Mouse (Mus musculus) small intestine, adult 2 months (tissue): Measurements from ENCODE around the gene Lpar2. TPM values are rescaled to one million over a fixed set of nuclear protein-coding genes. Genes with fewer than 3 reads are reported as not detected.

Source experiments
- H3K27ac ChIP-seq: fragments of 200-500 bp; 2 replicates; pipeline ENCODE4 v1.5.1; 2012; ENCODE audit warnings: low read depth, low read length, control low read depth, inconsistent platforms; ENCODE audit not compliant: insufficient read depth
- H3K27me3 ChIP-seq: fragments of 200-500 bp; 2 replicates; pipeline ENCODE4 v1.6.1; 2012; ENCODE audit warnings: mild to moderate bottlenecking, moderate library complexity, low read length, inconsistent platforms; ENCODE audit not compliant: control insufficient read depth, insufficient read depth
- H3K36me3 ChIP-seq: fragments of 200-500 bp; 2 replicates; pipeline ENCODE4 v1.6.1; 2012; ENCODE audit warnings: mild to moderate bottlenecking, low read length, control low read depth, inconsistent platforms; ENCODE audit not compliant: control insufficient read depth, insufficient read depth
- H3K4me1 ChIP-seq: fragments of 200-500 bp; 2 replicates; pipeline ENCODE4 v1.6.1; 2012; ENCODE audit warnings: low read length, inconsistent platforms, mixed read lengths; ENCODE audit not compliant: control insufficient read depth, insufficient read depth, insufficient read length
- H3K4me3 ChIP-seq: fragments of 200-500 bp; 2 replicates; pipeline ENCODE4 v1.5.1; 2012; ENCODE audit warnings: low read depth, mild to moderate bottlenecking, control low read depth, inconsistent platforms, low read length, moderate library complexity
- CTCF ChIP-seq: fragments of 200-500 bp; IDR thresholded peaks from 2 replicates; pipeline ENCODE4 v1.5.1; 2012; ENCODE audit warnings: low read depth, mild to moderate bottlenecking, control low read depth, inconsistent platforms, low read length, moderate library complexity, mixed read lengths; ENCODE audit not compliant: insufficient replicate concordance, insufficient read length; ENCODE audit errors: extremely low read depth
- POLR2A ChIP-seq: fragments of 200-500 bp; IDR thresholded peaks from 2 replicates; pipeline ENCODE4 v1.6.1; 2012; ENCODE audit warnings: low read depth, mild to moderate bottlenecking, control low read depth, inconsistent platforms, low read length, moderate library complexity
- WGBS: fragments of 180-500 bp; shearing (Covaris S2); methylation state at CpG from one replicate; pipeline ENCODE4 v1.1.7; 2018; 5-methylcytosine and 5-hydroxymethylcytosine counted together
- polyA plus RNA-seq: library from polyadenylated mRNA; depleted of rRNA; stranded (reverse); fragments of >200 nt; gene quantifications from 2 replicates; pipeline ENCODE4 v1.2.3, GENCODE M21; 2012

Lpar2 gene
- polyA plus RNA-seq, 1 experiment, result 2.2 TPM

DNA sequence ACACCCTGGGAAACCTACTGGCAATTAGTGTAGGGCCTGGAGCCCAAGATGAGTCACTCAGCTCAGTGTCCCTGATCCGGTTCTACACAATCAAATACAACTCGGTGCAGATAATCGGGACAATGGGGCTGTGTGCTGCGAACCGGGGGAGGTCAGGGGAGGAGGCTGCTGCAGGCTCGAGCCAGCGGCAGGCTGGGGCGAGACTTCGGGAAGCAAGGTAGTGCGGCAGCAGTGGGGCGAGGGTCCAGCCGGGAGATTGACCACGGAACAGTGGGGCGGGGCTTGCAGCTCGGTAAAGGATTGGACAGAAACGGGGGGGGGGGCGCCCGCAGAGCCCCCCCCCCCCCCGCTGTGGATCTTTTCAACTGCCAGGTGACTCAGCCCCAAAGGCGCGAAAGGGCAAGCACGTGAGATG, 251 bp upstream of the Lpar2 start:
- WGBS, result under 1% methylated on average over 16 of the region's 22 CpGs
- peaks cover 11% of the 10 kb centered on the region for H3K36me3 ChIP-seq
- no peaks in the 10 kb centered on the region for H3K27me3 ChIP-seq
- peaks cover 26% of the 10 kb centered on the region for H3K4me1 ChIP-seq
- TF ChIP-seq POLR2A, result no peak
- TF ChIP-seq CTCF, result no peak
- no peak overlapping the region for H3K27ac ChIP-seq
- H3K4me3 ChIP-seq, result peak overlapping the region; percentile 73

DNA sequence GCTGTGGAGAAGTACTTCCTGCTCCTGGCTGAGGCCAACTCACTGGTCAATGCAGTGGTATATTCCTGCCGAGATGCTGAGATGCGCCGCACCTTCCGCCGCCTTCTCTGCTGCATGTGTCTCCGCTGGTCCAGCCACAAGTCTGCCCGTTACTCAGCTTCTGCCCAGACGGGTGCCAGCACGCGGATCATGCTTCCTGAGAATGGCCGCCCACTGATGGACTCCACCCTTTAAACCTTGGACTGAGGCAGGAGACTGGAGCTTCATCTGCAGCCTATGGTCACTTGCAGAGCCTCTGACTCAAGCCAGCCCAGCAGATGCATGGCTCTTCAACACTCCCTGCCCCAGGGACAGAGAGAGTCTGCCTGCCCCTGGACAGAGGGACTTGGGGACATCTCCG, 4.1 kb downstream of the Lpar2 start:
- H3K4me1 ChIP-seq, result peaks cover 15% of the 10 kb centered on the region
- no peak for TF ChIP-seq POLR2A
- TF ChIP-seq CTCF, result no peak
- no peak overlapping the region for H3K4me3 ChIP-seq
- no peaks in the 10 kb centered on the region for H3K27me3 ChIP-seq
- no peaks in the 10 kb centered on the region for H3K36me3 ChIP-seq
- 82% methylated on average over 12 of the region's 12 CpGs for WGBS
- H3K27ac ChIP-seq, result no peak overlapping the region

DNA sequence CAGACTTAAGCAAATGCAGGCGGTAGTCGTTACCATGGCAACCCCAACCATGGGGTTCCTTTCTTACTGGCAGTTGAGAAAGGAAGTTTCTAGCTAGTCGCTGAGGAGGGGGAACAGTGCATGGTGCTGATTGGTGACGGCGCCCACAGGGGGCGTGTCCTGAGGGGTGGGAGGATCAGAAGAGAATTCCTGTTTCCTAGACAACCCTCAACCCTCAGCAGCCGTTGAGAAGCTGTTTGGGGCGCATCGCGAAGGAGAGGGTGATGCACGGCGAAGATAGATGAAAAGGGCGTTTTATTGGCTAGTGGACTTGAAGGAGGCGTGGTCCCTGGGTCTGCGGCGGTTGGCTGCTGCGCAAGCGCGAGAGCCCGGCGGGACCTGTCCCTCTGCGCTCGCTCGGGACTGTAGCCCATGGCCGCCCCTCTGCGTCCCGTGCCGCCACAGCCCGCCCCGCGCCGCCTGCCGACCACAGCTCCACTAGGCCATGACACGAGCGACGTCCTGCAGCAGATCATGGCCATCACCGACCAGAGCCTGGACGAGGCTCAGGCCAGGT, 10.1 kb downstream of the Lpar2 start, which contains the start of gene Pbx4:
Pbx4 (plus strand) TSS at position 194 of the 556 bp plus-strand sequence.
- WGBS, result under 1% methylated on average over 38 of the region's 38 CpGs
- Histone ChIP-seq H3K27ac (no peak within 1 kb of the TSS), H3K4me1 (0 out of 2 replicates have a peak, but pooled peaks cover 3% of the 10 kb centered on the region), H3K27me3 (no peaks in the 10 kb centered on the region), H3K36me3 (no peaks in the 10 kb centered on the region), H3K4me3 (peak within 1 kb of the TSS; percentile 72)
- no peak for TF ChIP-seq CTCF
- TF ChIP-seq POLR2A, result no peak

DNA sequence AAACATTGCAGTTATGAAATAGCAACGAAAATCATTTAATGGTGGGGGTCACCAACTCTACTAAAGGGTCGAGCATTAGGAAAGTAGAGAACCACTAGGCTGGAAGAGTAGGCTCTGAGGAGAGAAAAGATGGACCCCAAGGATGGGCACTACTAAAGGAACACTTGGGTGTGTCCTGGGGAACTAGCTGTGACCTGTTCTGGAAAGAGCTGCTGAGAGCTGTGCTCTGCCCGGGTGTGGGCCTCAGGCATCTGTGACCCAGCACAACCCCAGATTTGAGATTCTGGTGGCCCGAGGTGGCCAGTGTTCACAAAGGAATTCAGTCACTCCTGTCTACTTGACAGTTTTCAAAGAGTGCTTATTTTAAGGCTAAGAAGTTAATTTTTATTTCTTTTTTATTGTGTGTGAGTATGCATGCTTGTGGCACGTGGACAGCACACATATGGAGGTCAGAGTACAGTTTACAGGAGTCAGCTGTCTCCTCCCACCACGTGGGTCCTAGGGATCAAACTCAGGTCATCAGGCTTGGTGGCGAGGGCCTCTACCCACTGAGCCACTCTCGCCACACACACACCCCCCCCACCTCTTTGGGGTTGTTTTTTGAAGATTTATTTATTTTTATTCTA, 14.9 kb downstream of the Lpar2 start:
- H3K4me3 ChIP-seq, result no peak overlapping the region
- WGBS, result 48% methylated on average over 8 of the region's 8 CpGs
- TF ChIP-seq POLR2A, result no peak
- no peak for TF ChIP-seq CTCF

DNA sequence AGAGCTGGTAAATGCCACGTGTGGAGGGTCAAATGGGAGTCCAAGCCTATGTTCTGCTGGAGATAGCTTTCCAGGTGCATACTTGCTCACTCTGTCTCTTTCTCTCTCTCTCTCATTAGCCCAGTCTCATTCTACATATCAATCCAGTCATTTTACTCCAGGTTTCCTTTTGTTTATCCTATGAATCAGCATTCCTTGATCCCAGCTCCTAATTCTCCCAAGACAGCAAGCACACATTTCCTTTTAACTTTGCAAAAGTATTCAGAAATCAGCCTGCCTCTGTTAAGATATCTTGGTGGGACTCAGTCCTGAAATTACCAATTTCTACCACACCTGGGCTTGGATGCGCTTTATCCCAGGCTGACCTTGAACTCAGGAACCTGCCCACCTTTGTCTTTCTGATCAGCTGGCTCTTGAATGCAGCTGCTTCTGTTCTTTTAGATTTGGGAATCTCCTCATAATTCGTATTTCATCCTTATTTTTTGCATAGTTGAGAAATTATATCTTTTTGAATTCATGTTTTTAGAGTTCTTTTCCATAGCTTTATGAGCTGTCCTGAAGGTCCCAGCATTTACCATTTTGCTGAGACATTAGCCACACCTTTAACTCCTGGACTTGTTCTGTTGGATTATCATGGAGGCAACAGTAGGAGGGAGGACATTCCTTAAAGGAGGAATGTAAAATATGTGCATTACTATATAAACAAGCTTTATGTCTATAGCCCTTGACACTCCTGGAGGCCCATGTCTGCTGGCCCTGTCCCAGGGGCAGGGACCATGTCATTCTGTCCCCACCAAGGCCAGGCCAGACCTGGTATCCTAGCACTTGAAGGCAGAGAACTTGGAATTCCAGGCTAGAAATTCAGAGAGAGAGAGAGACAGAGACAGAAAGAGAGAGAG, 25.2 kb downstream of the Lpar2 start:
- Histone ChIP-seq H3K4me1 (peaks cover 5% of the 10 kb centered on the region; the same call in 1 of the 2 replicates), H3K36me3 (no peaks in the 10 kb centered on the region), H3K27me3 (no peaks in the 10 kb centered on the region), H3K4me3 (no peak overlapping the region), H3K27ac (no peak overlapping the region)
- TF ChIP-seq CTCF, result no peak
- no peak for TF ChIP-seq POLR2A
- 76% methylated on average over 3 of the region's 3 CpGs for WGBS

More for the DNA sequence above, 14.9 kb downstream of the Lpar2 start:
- Histone ChIP-seq H3K36me3 (no peaks in the 10 kb centered on the region), H3K4me1 (0 out of 2 replicates have a peak, but pooled peaks cover 3% of the 10 kb centered on the region), H3K27ac (no peak overlapping the region), H3K27me3 (no peaks in the 10 kb centered on the region)

DNA sequence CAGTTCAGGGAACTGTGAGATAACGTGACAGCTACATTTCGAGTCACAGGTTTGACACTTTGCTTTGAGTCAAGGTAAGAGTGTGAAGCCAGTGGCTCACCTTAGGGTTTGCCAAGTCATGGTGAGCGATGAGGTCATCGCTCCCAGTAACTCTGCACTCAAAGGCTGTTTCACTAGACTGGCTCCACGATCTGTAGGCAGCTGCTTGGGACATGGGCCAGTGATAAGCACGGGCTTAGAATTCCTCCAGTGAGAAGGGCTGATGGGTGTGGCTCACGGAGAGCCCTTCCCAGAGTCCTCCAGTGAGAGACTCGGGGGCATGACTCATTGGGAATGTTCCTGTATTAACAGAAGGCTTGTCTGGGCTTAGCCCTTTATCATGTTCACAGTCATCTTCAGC, 26.7 kb downstream of the Lpar2 start:
- WGBS, result 28% methylated on average over 8 of the region's 8 CpGs
- peaks cover 5% of the 10 kb centered on the region; the same call in 1 of the 2 replicates for H3K4me1 ChIP-seq
- no peaks in the 10 kb centered on the region for H3K27me3 ChIP-seq
- TF ChIP-seq CTCF, result no peak
- no peak for TF ChIP-seq POLR2A
- H3K36me3 ChIP-seq, result no peaks in the 10 kb centered on the region
- no peak overlapping the region for H3K27ac ChIP-seq
- no peak overlapping the region for H3K4me3 ChIP-seq

DNA sequence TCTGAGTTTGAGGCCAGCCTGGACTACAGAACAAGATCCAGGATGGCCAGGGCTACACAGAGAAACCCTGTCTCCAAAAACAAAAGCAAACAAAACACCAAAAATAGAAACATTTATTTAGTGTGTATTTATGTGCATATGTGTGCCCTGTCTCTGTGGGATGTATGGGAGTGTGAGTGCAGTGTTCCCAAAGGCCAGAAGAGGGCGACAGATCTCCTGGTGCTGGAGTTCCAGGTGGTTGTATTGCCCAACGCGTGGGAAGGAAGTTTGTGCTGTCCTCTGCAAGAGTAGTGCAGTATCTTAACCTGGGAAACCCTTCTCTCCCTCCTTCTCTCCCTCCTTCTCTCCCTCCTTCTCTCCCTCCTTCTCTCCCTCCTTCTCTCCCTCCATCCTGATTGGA, 27.7 kb downstream of the Lpar2 start:
- no peaks in the 10 kb centered on the region for H3K27me3 ChIP-seq
- TF ChIP-seq CTCF, result 0 out of 2 replicates have a peak, but pooled peaks have one; percentile 39
- no peak for TF ChIP-seq POLR2A
- no peak overlapping the region for H3K27ac ChIP-seq
- H3K4me1 ChIP-seq, result peaks cover 5% of the 10 kb centered on the region; the same call in 1 of the 2 replicates
- no peaks in the 10 kb centered on the region for H3K36me3 ChIP-seq
- WGBS, result 34% methylated on average over 3 of the region's 3 CpGs
- H3K4me3 ChIP-seq, result no peak overlapping the region
